Mouse (Mus musculus) liver, postnatal 0 days (tissue): ENCODE results near the gene Foxp2.

Experiments
- CTCF ChIP-seq: sonication (generic); IDR thresholded peaks from 2 replicates; pipeline ENCODE4 v1.5.1; 2016; ENCODE audit warnings: antibody characterized with exemption, low read depth
- EP300 ChIP-seq: IDR thresholded peaks from 2 replicates; pipeline ENCODE4 v1.6.1; 2016; ENCODE audit warnings: antibody characterized with exemption, low read depth, mild to moderate bottlenecking

DNA sequence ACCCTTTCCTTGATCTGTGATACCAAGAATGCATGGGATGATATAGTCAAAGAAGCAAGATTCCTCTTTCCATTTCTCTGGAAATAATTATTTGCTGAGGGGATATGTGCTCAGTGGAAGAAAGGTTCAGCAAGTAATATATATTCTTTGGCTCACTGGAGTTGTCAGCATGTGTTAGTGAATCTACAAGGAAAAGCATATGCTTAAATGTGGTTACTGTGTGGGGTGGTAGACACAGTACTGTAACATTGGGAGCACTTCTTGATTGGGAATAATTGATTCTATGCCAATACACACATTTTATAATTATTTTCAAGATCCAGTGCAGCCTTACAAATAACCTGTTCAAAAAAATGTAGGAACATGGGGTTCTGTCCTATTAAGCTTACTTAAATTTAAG lies 21.6 kb downstream of the Foxp2 start:
- TF ChIP-seq EP300 (no peak), CTCF (no peak)
